Mouse (Mus musculus) liver, adult 2 months (tissue): ENCODE results near the gene Spef1. TPM values are rescaled to one million over a fixed set of nuclear protein-coding genes. Genes with fewer than 3 reads are reported as not detected.
A peak's percentile ranks its signal among the peaks of the same experiment; 100 is the strongest.

Source experiments
- DNase-seq: peaks from one replicate; pipeline ENCODE4 v3.0.0-alpha.2; 2011; ENCODE audit warnings: low read depth, low spot score; ENCODE audit errors: extremely low read depth
- H3K27ac ChIP-seq: fragments of 200-500 bp; replicated peaks from 2 replicates; pipeline ENCODE4 v1.5.1; 2012; ENCODE audit warnings: low read depth, mild to moderate bottlenecking, control low read depth, inconsistent platforms, low read length; ENCODE audit not compliant: insufficient read depth
- H3K27me3 ChIP-seq: fragments of 200-500 bp; 2 replicates; pipeline ENCODE4 v1.6.1; 2012; ENCODE audit warnings: mild to moderate bottlenecking, moderate library complexity, low read length, inconsistent platforms; ENCODE audit not compliant: control insufficient read depth, insufficient read depth
- H3K36me3 ChIP-seq: fragments of 200-500 bp; 2 replicates; pipeline ENCODE4 v1.6.1; 2012; ENCODE audit warnings: low read length, inconsistent platforms; ENCODE audit not compliant: control insufficient read depth, insufficient read depth
- H3K4me1 ChIP-seq: fragments of 200-500 bp; 2 replicates; pipeline ENCODE4 v1.6.1; 2011; ENCODE audit warnings: low read length; ENCODE audit not compliant: control insufficient read depth, insufficient read depth
- H3K4me3 ChIP-seq: fragments of 200-500 bp; 2 replicates; pipeline ENCODE4 v1.5.1; 2011; ENCODE audit warnings: low read depth, mild to moderate bottlenecking, control low read depth, low read length, moderate library complexity; ENCODE audit not compliant: insufficient read depth
- H3K79me2 ChIP-seq: fragments of 200-500 bp; 2 replicates; pipeline ENCODE4 v1.6.1; 2012; ENCODE audit warnings: inconsistent platforms, mild to moderate bottlenecking, low read length, moderate library complexity; ENCODE audit not compliant: control insufficient read depth, insufficient read depth
- H3K9ac ChIP-seq: fragments of 200-500 bp; 2 replicates; pipeline ENCODE4 v1.6.1; 2012; ENCODE audit warnings: low read depth, mild to moderate bottlenecking, control low read depth, inconsistent platforms, low read length
- CTCF ChIP-seq: fragments of 200-500 bp; IDR thresholded peaks from 2 replicates; pipeline ENCODE4 v1.5.1; 2011; ENCODE audit warnings: low read depth, low read length, control low read depth
- POLR2A ChIP-seq: fragments of 200-500 bp; IDR thresholded peaks from 2 replicates; pipeline ENCODE4 v1.6.1; 2011; ENCODE audit warnings: low read length, control low read depth; ENCODE audit not compliant: insufficient read depth; ENCODE audit errors: extremely low read depth
- WGBS: fragments of 180-500 bp; shearing (Covaris S2); methylation state at CpG from one replicate; pipeline ENCODE4 v1.1.7; 2018; 5-methylcytosine and 5-hydroxymethylcytosine counted together
- polyA plus RNA-seq: library from polyadenylated mRNA; depleted of rRNA; stranded (reverse); fragments of >200 nt; gene quantifications from 2 replicates; pipeline ENCODE4 v1.2.3, GENCODE M21; 2012
- total RNA-seq: library from RNA; depleted of rRNA; stranded (reverse); fragments of >200 nt; gene quantifications from 2 replicates; pipeline ENCODE4 v1.2.3, GENCODE M21; 2014

Spef1 gene
- total and polyA plus RNA-seq, 2 experiments, result 0.37 to 0.76 TPM

DNA sequence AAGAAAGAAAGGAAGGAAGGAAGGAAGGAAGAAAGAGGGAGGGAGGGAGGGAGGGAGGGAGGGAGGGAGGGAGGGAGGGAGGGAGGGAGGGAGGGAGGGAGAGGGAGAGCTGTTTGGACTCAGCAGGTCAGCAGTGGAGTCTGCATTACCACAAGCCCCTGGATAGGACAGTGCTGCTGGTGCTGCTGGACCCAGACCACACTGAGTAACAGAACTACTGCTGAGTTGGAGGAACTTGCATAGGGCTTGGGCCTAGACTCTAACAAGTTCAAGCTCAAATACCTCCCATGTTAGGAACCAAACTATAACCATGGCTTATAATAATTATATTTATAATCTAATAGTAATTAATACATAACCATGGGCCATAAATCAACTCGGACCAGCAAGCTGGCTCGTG lies 56.2 kb downstream of the Spef1 start:
- 87% methylated on average over 2 of the region's 2 CpGs for WGBS
- Histone ChIP-seq H3K4me3 (no peak overlapping the region), H3K27me3 (no peaks in the 10 kb centered on the region; the same call in 1 of the 2 replicates), H3K9ac (no peak overlapping the region), H3K4me1 (no peaks in the 10 kb centered on the region), H3K79me2 (no peaks in the 10 kb centered on the region), H3K27ac (no peak overlapping the region), H3K36me3 (no peaks in the 10 kb centered on the region)
- no peak for DNase-seq
- TF ChIP-seq POLR2A, result no peak
- TF ChIP-seq CTCF, result no peak

DNA sequence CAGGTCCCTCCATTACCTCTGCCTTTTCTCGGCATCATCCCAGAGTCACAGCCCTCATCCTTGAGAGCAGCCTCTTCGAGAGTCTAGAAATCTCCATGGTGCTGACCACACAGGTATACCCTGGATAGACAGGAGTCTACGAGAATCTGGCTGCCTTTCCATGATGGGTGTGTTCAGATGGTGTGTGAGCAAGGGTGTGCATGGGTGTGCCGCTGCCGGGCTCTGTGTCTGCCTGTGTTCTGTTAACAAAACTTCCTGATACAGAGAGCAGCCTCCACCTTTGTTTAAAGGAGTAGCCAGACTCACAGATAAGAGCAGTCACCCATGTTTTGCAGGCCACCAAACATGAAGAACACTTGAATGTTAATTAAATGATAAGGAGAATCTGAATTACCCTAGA lies 57.2 kb downstream of the Spef1 start:
- TF ChIP-seq CTCF (no peak), POLR2A (no peak)
- H3K27me3 ChIP-seq, result no peaks in the 10 kb centered on the region; the same call in 1 of the 2 replicates
- no peak for DNase-seq
- H3K4me1 ChIP-seq, result no peaks in the 10 kb centered on the region
- H3K9ac ChIP-seq, result no peak overlapping the region
- no peak overlapping the region for H3K27ac ChIP-seq
- H3K36me3 ChIP-seq, result no peaks in the 10 kb centered on the region
- H3K4me3 ChIP-seq, result no peak overlapping the region
- WGBS, result 74% methylated on average over 5 of the region's 5 CpGs
- no peaks in the 10 kb centered on the region for H3K79me2 ChIP-seq

DNA sequence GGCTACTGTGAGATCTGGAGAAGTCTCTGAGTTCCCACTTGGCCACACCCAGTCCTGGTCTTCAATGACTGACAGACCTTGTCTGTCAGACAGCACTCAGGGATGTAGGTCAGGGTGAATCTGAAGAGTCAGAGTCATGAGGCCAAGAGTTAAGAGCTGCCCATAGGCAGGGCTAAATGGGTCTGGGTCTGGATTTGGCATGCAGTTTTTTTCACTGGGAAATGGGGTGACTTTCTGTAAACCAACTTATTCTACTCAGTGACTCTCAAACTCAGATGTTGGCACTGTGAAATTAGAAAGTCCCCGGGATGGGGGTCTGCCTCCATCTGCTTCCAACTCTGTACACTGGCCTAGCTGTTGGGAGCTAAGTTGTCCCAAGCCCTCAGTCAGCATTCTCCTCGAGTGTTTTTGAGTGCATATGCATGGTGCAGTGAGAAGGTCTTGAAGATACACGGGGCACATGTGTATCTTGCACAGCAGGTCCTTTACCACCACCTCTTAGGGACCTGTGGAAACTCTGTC lies 58.4 kb downstream of the Spef1 start:
- WGBS, result 79% methylated on average over 3 of the region's 3 CpGs
- Histone ChIP-seq H3K36me3 (no peaks in the 10 kb centered on the region), H3K4me3 (no peak overlapping the region), H3K27me3 (no peaks in the 10 kb centered on the region; the same call in 1 of the 2 replicates), H3K27ac (no peak overlapping the region), H3K9ac (no peak overlapping the region), H3K4me1 (no peaks in the 10 kb centered on the region), H3K79me2 (no peaks in the 10 kb centered on the region)
- no peak for DNase-seq
- TF ChIP-seq POLR2A (no peak), CTCF (no peak)

GRCm38 (mm10) chr2:131128211-131128610 lies 58.9 kb downstream of the Spef1 start:
- WGBS, result 80% methylated on average over 5 of the region's 5 CpGs
- DNase-seq, result no peak

GRCm38 (mm10) chr2:131127161-131127730 lies 59.8 kb downstream of the Spef1 start, which contains the start of gene Hspa12b:
Gene Hspa12b, plus strand, starts transcription at chr2:131127280.
- TF ChIP-seq CTCF (no peak), POLR2A (no peak)
- DNase-seq, result no peak
- Histone ChIP-seq H3K36me3 (no peaks in the 10 kb centered on the region), H3K27me3 (no peaks in the 10 kb centered on the region; the same call in 1 of the 2 replicates), H3K4me1 (no peaks in the 10 kb centered on the region), H3K4me3 (peak within 1 kb of the TSS; percentile 70), H3K27ac (0 out of 2 replicates have a peak within 1 kb of the TSS, but pooled peaks have one; percentile 32), H3K9ac (peak within 1 kb of the TSS; percentile 69), H3K79me2 (no peaks in the 10 kb centered on the region)
- 8% methylated on average over 28 of the region's 28 CpGs for WGBS

More at GRCm38 (mm10) chr2:131128211-131128610, 58.9 kb downstream of the Spef1 start:
- Histone ChIP-seq H3K27ac (no peak overlapping the region), H3K27me3 (no peaks in the 10 kb centered on the region; the same call in 1 of the 2 replicates), H3K4me3 (0 out of 2 replicates have a peak overlapping the region, but pooled peaks have one; percentile 2), H3K36me3 (no peaks in the 10 kb centered on the region), H3K4me1 (no peaks in the 10 kb centered on the region), H3K9ac (no peak overlapping the region), H3K79me2 (no peaks in the 10 kb centered on the region)
- TF ChIP-seq CTCF, result no peak
- TF ChIP-seq POLR2A, result no peak

GRCm38 (mm10) chr2:131125964-131126815 lies 60.9 kb downstream of the Spef1 start:
- H3K27ac ChIP-seq, result no peak overlapping the region

More at GRCm38 (mm10) chr2:131125964-131126815, 60.9 kb downstream of the Spef1 start:
- no peak for TF ChIP-seq POLR2A
- no peak for TF ChIP-seq CTCF
- Histone ChIP-seq H3K36me3 (no peaks in the 10 kb centered on the region), H3K27me3 (no peaks in the 10 kb centered on the region; the same call in 1 of the 2 replicates), H3K4me3 (no peak overlapping the region), H3K9ac (no peak overlapping the region), H3K79me2 (no peaks in the 10 kb centered on the region), H3K4me1 (no peaks in the 10 kb centered on the region)
- DNase-seq, result no peak
- 79% methylated on average over 9 of the region's 9 CpGs for WGBS
